Mouse (Mus musculus) adrenal gland (tissue): ENCODE data around the gene Hoxa1.

ENCODE experiments used
- intact Hi-C: fragments of 180-260 bp; cut with DNase I; formaldehyde crosslinking; loops from one replicate; pipeline ENCODE4 v1.15.1; 2025

Hoxa1 gene

GRCm38 (mm10) chr6:52190906-52191810 lies 33.0 kb upstream of the Hoxa1 start, which contains the start of gene Hoxa4:
Gene Hoxa4, minus strand, starts transcription at chr6:52191753.
- intact Hi-C loops, result loop anchor here (2.0 kb wide), 1 partner anchor 16 kb away; no protein-coding TSS in a partner anchor

GRCm38 (mm10) chr6:52190410-52190809 lies 32.3 kb upstream of the Hoxa1 start:
- intact Hi-C loops, result loop anchor here (2.0 kb wide), 1 partner anchor 16 kb away; no protein-coding TSS in a partner anchor

GRCm38 (mm10) chr6:52189909-52190308 lies 31.8 kb upstream of the Hoxa1 start:
- intact Hi-C loops, result loop anchor here (2.0 kb wide), 1 partner anchor 15 kb away; no protein-coding TSS in a partner anchor

GRCm38 (mm10) chr6:52189172-52189591 lies 31.1 kb upstream of the Hoxa1 start:
- intact Hi-C loops, result no loop called here

- intact Hi-C loops, result no loop called here
These were observed 28.4 kb upstream of the Hoxa1 start for GRCm38 (mm10) chr6:52186500-52186899.

- intact Hi-C loops, result no loop called here
These were observed 27.7 kb upstream of the Hoxa1 start for GRCm38 (mm10) chr6:52185834-52186233.

- intact Hi-C loops, result no loop called here
These were observed 27.1 kb upstream of the Hoxa1 start for GRCm38 (mm10) chr6:52185222-52185621.

GRCm38 (mm10) chr6:52184668-52185067 lies 26.6 kb upstream of the Hoxa1 start:
- intact Hi-C loops, result no loop called here

- intact Hi-C loops, result no loop called here
These were observed 25.4 kb upstream of the Hoxa1 start for GRCm38 (mm10) chr6:52183311-52184080.

GRCm38 (mm10) chr6:52182793-52183192 lies 24.7 kb upstream of the Hoxa1 start:
- intact Hi-C loops, result no loop called here

- intact Hi-C loops, result no loop called here
These were observed 23.9 kb upstream of the Hoxa1 start for GRCm38 (mm10) chr6:52182030-52182429.

- intact Hi-C loops, result no loop called here
These were observed 22.6 kb upstream of the Hoxa1 start for GRCm38 (mm10) chr6:52180726-52181125.

- intact Hi-C loops, result no loop called here
These were observed 22.1 kb upstream of the Hoxa1 start for GRCm38 (mm10) chr6:52180213-52180710.

GRCm38 (mm10) chr6:52179690-52180089 lies 21.6 kb upstream of the Hoxa1 start:
- intact Hi-C loops, result no loop called here

GRCm38 (mm10) chr6:52178918-52179665 lies 21.0 kb upstream of the Hoxa1 start:
- intact Hi-C loops, result no loop called here

- intact Hi-C loops, result no loop called here
These were observed 19.7 kb upstream of the Hoxa1 start for GRCm38 (mm10) chr6:52177806-52178205.

GRCm38 (mm10) chr6:52177061-52177735 lies 19.1 kb upstream of the Hoxa1 start, which contains the start of gene 5730596B20Rik:
Gene 5730596B20Rik, plus strand, starts transcription at chr6:52177498.
- intact Hi-C loops, result no loop called here

GRCm38 (mm10) chr6:52176391-52176790 lies 18.3 kb upstream of the Hoxa1 start:
- intact Hi-C loops, result no loop called here

GRCm38 (mm10) chr6:52175864-52176263 lies 17.7 kb upstream of the Hoxa1 start:
- intact Hi-C loops, result loop anchor here (2.0 kb wide), 1 partner anchor 15 kb away; the partner anchor contains the start of gene Hoxa4
